Mouse (Mus musculus) embryonic facial prominence, embryonic 12.5 days (tissue): ENCODE data around the gene Ank. TPM values are rescaled to one million over a fixed set of nuclear protein-coding genes. Genes with fewer than 3 reads are reported as not detected.

Source experiments
- ATAC-seq: fragments of 200-750 bp; cut with Nextera tagmentation; 2 replicates; pipeline ENCODE4 v1.8.0; 2017; ENCODE audit not compliant: insufficient number of reproducible peaks, insufficient read depth, low FRiP score, low TSS enrichment
- H3K27ac ChIP-seq: fragments of 300-500 bp; sonication (generic); 2 replicates; pipeline ENCODE4 v1.5.1; 2016; ENCODE audit warnings: mild to moderate bottlenecking
- H3K27me3 ChIP-seq: fragments of 300-500 bp; sonication (generic); 2 replicates; pipeline ENCODE4 v1.6.1; 2016; ENCODE audit warnings: mild to moderate bottlenecking, moderate library complexity
- H3K36me3 ChIP-seq: fragments of 300-500 bp; sonication (generic); 2 replicates; pipeline ENCODE4 v1.6.1; 2016; ENCODE audit warnings: mild to moderate bottlenecking
- H3K4me1 ChIP-seq: fragments of 300-500 bp; sonication (generic); 2 replicates; pipeline ENCODE4 v1.6.1; 2016
- H3K4me2 ChIP-seq: fragments of 300-500 bp; sonication (generic); replicated peaks from 2 replicates; pipeline ENCODE4 v1.6.1; 2016; ENCODE audit warnings: mild to moderate bottlenecking, moderate library complexity
- H3K4me3 ChIP-seq: fragments of 300-500 bp; sonication (generic); 2 replicates; pipeline ENCODE4 v1.5.1; 2016; ENCODE audit warnings: mild to moderate bottlenecking
- H3K9ac ChIP-seq: fragments of 300-500 bp; sonication (generic); 2 replicates; pipeline ENCODE4 v1.6.1; 2016; ENCODE audit warnings: mild to moderate bottlenecking, moderate library complexity
- H3K9me3 ChIP-seq: fragments of 300-500 bp; sonication (generic); 2 replicates; pipeline ENCODE4 v1.6.1; 2016; ENCODE audit warnings: mild to moderate bottlenecking, moderate library complexity
- WGBS: fragments of 180-500 bp; shearing (Covaris S2); methylation state at CpG from one replicate; pipeline ENCODE4 v1.1.7; 2016; 5-methylcytosine and 5-hydroxymethylcytosine counted together
- polyA plus RNA-seq: library from polyadenylated mRNA; unstranded; fragments of >200 nt; fragmentation: Nextera tagmentation; extraction: Ambion mirVana; gene quantifications from 2 replicates; pipeline ENCODE4 v1.2.1, GENCODE M21; 2016

Gene Ank
- polyA plus RNA-seq, 1 experiment from 2014 or later = 9.7 TPM

GRCm38 (mm10) chr15:27618778-27619533 lies 152.5 kb downstream of the Ank start:
- Histone ChIP-seq H3K36me3 (peaks cover 25% of the 10 kb centered on the region), H3K4me3 (no peak overlapping the region)
- WGBS = 78% methylated on average over 6 of the region's 6 CpGs

GRCm38 (mm10) chr15:27619683-27620082 lies 153.2 kb downstream of the Ank start:
- 81% methylated on average over 3 of the region's 3 CpGs for WGBS
- Histone ChIP-seq H3K4me1 (no peaks in the 10 kb centered on the region), H3K9ac (no peak overlapping the region), H3K4me3 (no peak overlapping the region), H3K36me3 (peaks cover 25% of the 10 kb centered on the region), H3K4me2 (no peak overlapping the region), H3K27me3 (no peaks in the 10 kb centered on the region), H3K27ac (no peak overlapping the region), H3K9me3 (no peaks in the 10 kb centered on the region)
- no peak for ATAC-seq

More at GRCm38 (mm10) chr15:27618778-27619533, 152.5 kb downstream of the Ank start:
- Histone ChIP-seq H3K4me2 (no peak overlapping the region), H3K4me1 (no peaks in the 10 kb centered on the region), H3K9ac (no peak overlapping the region), H3K9me3 (no peaks in the 10 kb centered on the region), H3K27me3 (no peaks in the 10 kb centered on the region), H3K27ac (no peak overlapping the region)
- ATAC-seq = no peak

GRCm38 (mm10) chr15:27620475-27621185 lies 154.2 kb downstream of the Ank start:
- Histone ChIP-seq H3K9ac (no peak overlapping the region), H3K4me1 (no peaks in the 10 kb centered on the region), H3K36me3 (peaks cover 26% of the 10 kb centered on the region), H3K4me2 (no peak overlapping the region), H3K27me3 (no peaks in the 10 kb centered on the region), H3K9me3 (no peaks in the 10 kb centered on the region), H3K27ac (no peak overlapping the region), H3K4me3 (no peak overlapping the region)
- WGBS = 88% methylated on average over 6 of the region's 6 CpGs
- no peak for ATAC-seq

GRCm38 (mm10) chr15:27623286-27623685 lies 156.8 kb downstream of the Ank start:
- Histone ChIP-seq H3K9ac (no peak overlapping the region), H3K4me3 (no peak overlapping the region), H3K4me2 (no peak overlapping the region), H3K9me3 (no peaks in the 10 kb centered on the region), H3K4me1 (no peaks in the 10 kb centered on the region), H3K36me3 (peaks cover 30% of the 10 kb centered on the region), H3K27me3 (no peaks in the 10 kb centered on the region), H3K27ac (no peak overlapping the region)
- WGBS = 91% methylated on average over 6 of the region's 6 CpGs
- ATAC-seq = no peak

GRCm38 (mm10) chr15:27625014-27625889 lies 158.8 kb downstream of the Ank start:
- ATAC-seq = no peak
- no peaks in the 10 kb centered on the region for H3K27me3 ChIP-seq
- no peak overlapping the region for H3K4me3 ChIP-seq
- peaks cover 30% of the 10 kb centered on the region for H3K36me3 ChIP-seq
- no peak overlapping the region for H3K27ac ChIP-seq
- no peak overlapping the region for H3K9ac ChIP-seq
- peaks cover 16% of the 10 kb centered on the region for H3K4me1 ChIP-seq
- H3K4me2 ChIP-seq = no peak overlapping the region
- WGBS = 90% methylated on average over 13 of the region's 13 CpGs
- H3K9me3 ChIP-seq = no peaks in the 10 kb centered on the region

GRCm38 (mm10) chr15:27625890-27626255 lies 159.4 kb downstream of the Ank start:
- 92% methylated on average over 10 of the region's 10 CpGs for WGBS
- no peaks in the 10 kb centered on the region for H3K9me3 ChIP-seq
- H3K36me3 ChIP-seq = peaks cover 30% of the 10 kb centered on the region
- H3K9ac ChIP-seq = no peak overlapping the region
- no peak overlapping the region for H3K4me2 ChIP-seq
- H3K27ac ChIP-seq = no peak overlapping the region
- H3K4me3 ChIP-seq = no peak overlapping the region
- peaks cover 16% of the 10 kb centered on the region for H3K4me1 ChIP-seq
- ATAC-seq = no peak
- no peaks in the 10 kb centered on the region for H3K27me3 ChIP-seq

- H3K4me3 ChIP-seq = no peak overlapping the region
- H3K4me2 ChIP-seq = no peak overlapping the region
- H3K9me3 ChIP-seq = no peaks in the 10 kb centered on the region
- H3K27me3 ChIP-seq = no peaks in the 10 kb centered on the region
- no peak for ATAC-seq
- H3K27ac ChIP-seq = no peak overlapping the region
- H3K9ac ChIP-seq = no peak overlapping the region
- 93% methylated on average over 1 of the region's 1 CpGs for WGBS
- H3K4me1 ChIP-seq = peaks cover 16% of the 10 kb centered on the region
- H3K36me3 ChIP-seq = peaks cover 30% of the 10 kb centered on the region
Observed at GRCm38 (mm10) chr15:27626314-27626713, 159.8 kb downstream of the Ank start.

- WGBS = 91% methylated on average over 9 of the region's 9 CpGs
- Histone ChIP-seq H3K27ac (no peak overlapping the region), H3K4me3 (no peak overlapping the region), H3K36me3 (peaks cover 23% of the 10 kb centered on the region), H3K4me2 (no peak overlapping the region), H3K4me1 (peaks cover 16% of the 10 kb centered on the region), H3K9me3 (no peaks in the 10 kb centered on the region), H3K27me3 (no peaks in the 10 kb centered on the region), H3K9ac (no peak overlapping the region)
- no peak for ATAC-seq
Observed at GRCm38 (mm10) chr15:27627794-27628193, 161.3 kb downstream of the Ank start.

GRCm38 (mm10) chr15:27629046-27629445 lies 162.6 kb downstream of the Ank start:
- H3K9ac ChIP-seq = no peak overlapping the region

GRCm38 (mm10) chr15:27629800-27630600 lies 163.5 kb downstream of the Ank start:
- Histone ChIP-seq H3K27me3 (no peaks in the 10 kb centered on the region), H3K36me3 (peaks cover 17% of the 10 kb centered on the region; the same call in 1 of the 2 replicates), H3K4me2 (peak overlapping the region; percentile 71), H3K4me1 (peaks cover 16% of the 10 kb centered on the region), H3K4me3 (peak overlapping the region; percentile 80), H3K9me3 (no peaks in the 10 kb centered on the region), H3K9ac (peak overlapping the region; percentile 79), H3K27ac (peak overlapping the region; percentile 43; the same call in 1 of the 2 replicates)
- 3% methylated on average over 51 of the region's 53 CpGs for WGBS
- peak; percentile 78 for ATAC-seq

More at GRCm38 (mm10) chr15:27629046-27629445, 162.6 kb downstream of the Ank start:
- H3K4me3 ChIP-seq = no peak overlapping the region
- no peak for ATAC-seq
- peaks cover 16% of the 10 kb centered on the region for H3K4me1 ChIP-seq
- H3K4me2 ChIP-seq = peak overlapping the region; percentile 71
- peaks cover 17% of the 10 kb centered on the region; the same call in 1 of the 2 replicates for H3K36me3 ChIP-seq
- no peaks in the 10 kb centered on the region for H3K9me3 ChIP-seq
- no peaks in the 10 kb centered on the region for H3K27me3 ChIP-seq
- no peak overlapping the region for H3K27ac ChIP-seq
- 77% methylated on average over 4 of the region's 4 CpGs for WGBS
